Mouse (Mus musculus): ENCODE measurements around the gene Slc9a8. TPM values are rescaled to one million over a fixed set of nuclear protein-coding genes. Genes with fewer than 3 reads are reported as not detected.
"Not testable (repeated sequence)": the region's sequence is repeated elsewhere in the genome, so short reads cannot be mapped to it uniquely, and the experiment has no call there.

The Slc9a8 gene
- total and polyA plus RNA-seq, 2 experiments = 14.9 to 34.2 TPM

GRCm38 (mm10) chr2:167386456-167386855 is 35.1 kb upstream of the Slc9a8 start:
- no peak for DNase-seq (ENCODE audit: extremely low read depth, low read depth, low spot score)
- H3K36me3 ChIP-seq (ENCODE audit: control insufficient read depth, insufficient read depth, low read length) = no peaks in the 10 kb centered on the region
- H3K79me2 ChIP-seq (ENCODE audit: control insufficient read depth, insufficient read depth, low read length) = no peaks in the 10 kb centered on the region
- no peak overlapping the region for H3K9ac ChIP-seq (ENCODE audit: low read depth, low read length)
- no peak overlapping the region for H3K27ac ChIP-seq (replicated peaks; ENCODE audit: insufficient read depth, low read depth, low read length)
- TF ChIP-seq POLR2A (IDR thresholded peaks at IDR 0.05; ENCODE audit: extremely low read depth, insufficient read depth, low read length) = no peak
- TF ChIP-seq CTCF (IDR thresholded peaks at IDR 0.05; ENCODE audit: low read depth, low read length) = no peak
- peaks cover under 1% of the 10 kb centered on the region; the same call in 1 of the 2 replicates for H3K4me1 ChIP-seq (ENCODE audit: control insufficient read depth, insufficient read depth, low read length)
- no peaks in the 10 kb centered on the region for H3K27me3 ChIP-seq (ENCODE audit: control insufficient read depth, insufficient read depth, low read length)
- no peak overlapping the region for H3K4me3 ChIP-seq (ENCODE audit: insufficient read depth, low read depth, low read length)
- 89% methylated on average over 4 of the region's 4 CpGs for WGBS

- TF ChIP-seq POLR2A (IDR thresholded peaks at IDR 0.05; ENCODE audit: extremely low read depth, insufficient read depth, low read length) (no peak), CTCF (IDR thresholded peaks at IDR 0.05; ENCODE audit: low read depth, low read length) (no peak)
- WGBS = 92% methylated on average over 6 of the region's 6 CpGs
- no peak overlapping the region for H3K9ac ChIP-seq (ENCODE audit: low read depth, low read length)
- H3K27ac ChIP-seq (replicated peaks; ENCODE audit: insufficient read depth, low read depth, low read length) = no peak overlapping the region
- no peaks in the 10 kb centered on the region for H3K4me1 ChIP-seq (ENCODE audit: control insufficient read depth, insufficient read depth, low read length)
- H3K4me3 ChIP-seq (ENCODE audit: insufficient read depth, low read depth, low read length) = no peak overlapping the region
- DNase-seq (ENCODE audit: extremely low read depth, low read depth, low spot score) = no peak
- no peaks in the 10 kb centered on the region for H3K27me3 ChIP-seq (ENCODE audit: control insufficient read depth, insufficient read depth, low read length)
- H3K79me2 ChIP-seq (ENCODE audit: control insufficient read depth, insufficient read depth, low read length) = no peaks in the 10 kb centered on the region
- H3K36me3 ChIP-seq (ENCODE audit: control insufficient read depth, insufficient read depth, low read length) = no peaks in the 10 kb centered on the region
Measured at GRCm38 (mm10) chr2:167386998-167387397, 34.5 kb upstream of the Slc9a8 start.

- Histone ChIP-seq H3K27me3 (ENCODE audit: control insufficient read depth, insufficient read depth, low read length) (no peaks in the 10 kb centered on the region), H3K4me3 (ENCODE audit: insufficient read depth, low read depth, low read length) (no peak overlapping the region), H3K9ac (ENCODE audit: low read depth, low read length) (no peak overlapping the region), H3K79me2 (ENCODE audit: control insufficient read depth, insufficient read depth, low read length) (no peaks in the 10 kb centered on the region), H3K36me3 (ENCODE audit: control insufficient read depth, insufficient read depth, low read length) (no peaks in the 10 kb centered on the region), H3K27ac (replicated peaks; ENCODE audit: insufficient read depth, low read depth, low read length) (no peak overlapping the region), H3K4me1 (ENCODE audit: control insufficient read depth, insufficient read depth, low read length) (no peaks in the 10 kb centered on the region)
- DNase-seq (ENCODE audit: extremely low read depth, low read depth, low spot score) = no peak
- WGBS = 82% methylated on average over 7 of the region's 7 CpGs
- TF ChIP-seq POLR2A (IDR thresholded peaks at IDR 0.05; ENCODE audit: extremely low read depth, insufficient read depth, low read length) (no peak), CTCF (IDR thresholded peaks at IDR 0.05; ENCODE audit: low read depth, low read length) (no peak)
Measured at GRCm38 (mm10) chr2:167394426-167394825, 27.1 kb upstream of the Slc9a8 start.

- H3K27me3 ChIP-seq (ENCODE audit: control insufficient read depth, insufficient read depth, low read length); DNase-seq (ENCODE audit: extremely low read depth, low read depth, low spot score); H3K79me2 ChIP-seq (ENCODE audit: control insufficient read depth, insufficient read depth, low read length); H3K27ac ChIP-seq (replicated peaks; ENCODE audit: insufficient read depth, low read depth, low read length); H3K36me3 ChIP-seq (ENCODE audit: control insufficient read depth, insufficient read depth, low read length); H3K4me1 ChIP-seq (ENCODE audit: control insufficient read depth, insufficient read depth, low read length); H3K9ac ChIP-seq (ENCODE audit: low read depth, low read length); H3K4me3 ChIP-seq (ENCODE audit: insufficient read depth, low read depth, low read length): not testable (repeated sequence)
- 98% methylated on average over 9 of the region's 9 CpGs for WGBS
Measured at GRCm38 (mm10) chr2:167396420-167396819, 25.1 kb upstream of the Slc9a8 start.

GRCm38 (mm10) chr2:167399012-167399411 is 22.5 kb upstream of the Slc9a8 start:
- Histone ChIP-seq H3K36me3 (ENCODE audit: control insufficient read depth, insufficient read depth, low read length) (no peaks in the 10 kb centered on the region), H3K79me2 (ENCODE audit: control insufficient read depth, insufficient read depth, low read length) (no peaks in the 10 kb centered on the region), H3K27me3 (ENCODE audit: control insufficient read depth, insufficient read depth, low read length) (no peaks in the 10 kb centered on the region), H3K9ac (ENCODE audit: low read depth, low read length) (no peak overlapping the region), H3K4me3 (ENCODE audit: insufficient read depth, low read depth, low read length) (no peak overlapping the region), H3K4me1 (ENCODE audit: control insufficient read depth, insufficient read depth, low read length) (no peaks in the 10 kb centered on the region), H3K27ac (replicated peaks; ENCODE audit: insufficient read depth, low read depth, low read length) (no peak overlapping the region)
- WGBS = 84% methylated on average over 4 of the region's 4 CpGs
- DNase-seq (ENCODE audit: extremely low read depth, low read depth, low spot score) = no peak
- TF ChIP-seq POLR2A (IDR thresholded peaks at IDR 0.05; ENCODE audit: extremely low read depth, insufficient read depth, low read length) = no peak
- TF ChIP-seq CTCF (IDR thresholded peaks at IDR 0.05; ENCODE audit: low read depth, low read length) = no peak

GRCm38 (mm10) chr2:167399646-167400045 is 21.9 kb upstream of the Slc9a8 start:
- DNase-seq (ENCODE audit: extremely low read depth, low read depth, low spot score) = no peak
- WGBS = 35% methylated on average over 7 of the region's 7 CpGs
- Histone ChIP-seq H3K4me3 (ENCODE audit: insufficient read depth, low read depth, low read length) (no peak overlapping the region), H3K79me2 (ENCODE audit: control insufficient read depth, insufficient read depth, low read length) (no peaks in the 10 kb centered on the region), H3K27me3 (ENCODE audit: control insufficient read depth, insufficient read depth, low read length) (no peaks in the 10 kb centered on the region), H3K36me3 (ENCODE audit: control insufficient read depth, insufficient read depth, low read length) (no peaks in the 10 kb centered on the region), H3K27ac (replicated peaks; ENCODE audit: insufficient read depth, low read depth, low read length) (no peak overlapping the region), H3K4me1 (ENCODE audit: control insufficient read depth, insufficient read depth, low read length) (no peaks in the 10 kb centered on the region), H3K9ac (ENCODE audit: low read depth, low read length) (no peak overlapping the region)
- TF ChIP-seq CTCF (IDR thresholded peaks at IDR 0.05; ENCODE audit: low read depth, low read length) (no peak), POLR2A (IDR thresholded peaks at IDR 0.05; ENCODE audit: extremely low read depth, insufficient read depth, low read length) (no peak)

All from liver, adult 2 months (tissue).